Mouse (Mus musculus): ENCODE measurements around the gene Rrm1.

Gene Rrm1

DNA sequence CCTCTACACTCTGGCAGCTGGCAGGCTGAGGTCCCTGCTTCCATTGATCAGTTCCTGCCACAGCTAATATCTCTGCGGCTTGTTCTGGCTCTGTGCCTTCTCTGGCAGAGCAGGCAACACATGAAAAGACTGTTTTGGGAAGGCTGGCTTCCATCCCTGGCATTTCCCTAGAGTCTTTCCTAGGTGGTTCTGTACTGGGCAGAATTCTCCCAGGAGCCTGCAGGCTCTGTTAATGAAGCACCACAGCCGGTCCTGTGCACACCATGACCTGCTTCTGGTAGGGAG lies 75.5 kb downstream of the Rrm1 start:
- in situ Hi-C loops (cut with MboI, MseI), result loop anchor here in 1 of 2 experiments (25.0 kb wide), 1 partner anchor 1195 kb away; the partner anchor contains the start of gene Olfr243
